Mouse (Mus musculus): ENCODE measurements around the gene Acly. TPM values are rescaled to one million over a fixed set of nuclear protein-coding genes. Genes with fewer than 3 reads are reported as not detected.

The Acly gene
- polyA plus RNA-seq, 1 experiment = 94.6 TPM

DNA sequence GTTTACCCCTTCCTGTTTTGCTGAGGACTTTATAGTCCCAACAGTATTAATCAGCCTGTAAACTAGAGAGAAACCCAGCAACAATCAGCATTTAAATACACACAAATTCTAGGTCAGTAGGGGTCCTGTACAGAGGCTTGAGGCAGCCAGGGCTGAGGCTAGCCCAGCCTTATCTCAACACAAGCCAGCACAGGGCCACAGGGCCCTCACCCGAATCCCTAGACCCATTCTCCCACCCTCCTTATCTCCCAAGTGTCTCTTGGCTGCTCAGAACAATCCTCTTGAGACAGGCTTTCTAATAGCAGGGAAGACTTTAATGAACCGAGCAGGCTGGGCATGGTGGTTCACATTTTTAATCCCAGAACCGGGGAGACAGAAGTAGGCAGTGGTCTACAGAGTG is 27.6 kb downstream of the Acly start:
- no peak for TF ChIP-seq CTCF (IDR thresholded peaks at IDR 0.05; ENCODE audit: extremely low read depth, insufficient read depth, low read length)
- H3K4me1 ChIP-seq (ENCODE audit: control insufficient read depth, insufficient read depth, low read length) = no peaks in the 10 kb centered on the region
- no peak overlapping the region for H3K27ac ChIP-seq (ENCODE audit: insufficient read depth, low read length)
- H3K4me3 ChIP-seq (ENCODE audit: insufficient read depth, low read length) = no peak overlapping the region

DNA sequence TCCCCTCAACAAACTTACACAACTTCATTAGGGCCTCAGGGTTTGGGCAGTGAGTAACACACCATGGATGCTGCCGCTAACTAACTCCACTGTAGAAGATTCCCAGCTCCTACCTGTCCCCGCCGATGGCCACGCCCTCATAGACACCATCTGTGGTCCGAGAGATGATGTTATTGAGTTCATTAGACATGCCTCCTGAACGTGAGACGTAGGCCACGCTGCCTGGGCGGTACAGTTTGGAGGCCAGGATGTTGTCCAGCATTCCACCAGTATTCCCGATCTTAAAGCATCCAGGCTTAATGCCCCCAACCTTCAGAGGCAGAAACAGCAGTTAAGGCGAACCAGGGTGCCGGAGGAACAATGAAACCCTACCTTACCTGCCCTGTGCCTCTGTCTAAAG is 34.0 kb downstream of the Acly start:
- Histone ChIP-seq H3K4me1 (ENCODE audit: control insufficient read depth, insufficient read depth, low read length) (no peaks in the 10 kb centered on the region), H3K4me3 (ENCODE audit: insufficient read depth, low read length) (no peak overlapping the region), H3K27ac (ENCODE audit: insufficient read depth, low read length) (no peak overlapping the region)
- TF ChIP-seq CTCF (IDR thresholded peaks at IDR 0.05; ENCODE audit: extremely low read depth, insufficient read depth, low read length) (no peak), POLR2A (IDR thresholded peaks at IDR 0.05; ENCODE audit: extremely low read depth, insufficient read depth, low read length) (no peak)

DNA sequence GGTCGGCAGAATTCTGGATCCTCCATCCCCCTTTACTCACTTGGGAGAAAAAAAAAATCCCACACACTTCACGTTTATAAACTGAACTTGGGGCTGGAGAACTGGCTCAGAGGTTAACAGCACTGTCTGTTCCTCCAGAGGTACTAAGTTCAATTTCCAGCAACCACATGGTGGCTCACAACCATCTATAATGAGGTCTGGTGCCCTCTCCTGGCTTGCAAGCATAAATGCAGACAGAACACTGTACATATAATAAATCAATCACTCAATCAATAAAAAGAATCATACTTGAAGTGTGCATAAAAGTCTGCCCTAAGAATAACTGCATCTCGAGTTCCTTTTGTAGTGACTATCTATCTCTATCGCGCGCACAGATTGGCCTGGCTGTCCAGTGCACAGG is 36.8 kb downstream of the Acly start:
- H3K4me3 ChIP-seq (ENCODE audit: insufficient read depth, low read length) = no peak overlapping the region
- no peaks in the 10 kb centered on the region for H3K4me1 ChIP-seq (ENCODE audit: control insufficient read depth, insufficient read depth, low read length)
- TF ChIP-seq CTCF (IDR thresholded peaks at IDR 0.05; ENCODE audit: extremely low read depth, insufficient read depth, low read length) = peak; percentile 26; the same call in 1 of the 2 replicates
- no peak for TF ChIP-seq POLR2A (IDR thresholded peaks at IDR 0.05; ENCODE audit: extremely low read depth, insufficient read depth, low read length)
- no peak overlapping the region for H3K27ac ChIP-seq (ENCODE audit: insufficient read depth, low read length)

- TF ChIP-seq POLR2A (IDR thresholded peaks at IDR 0.05; ENCODE audit: extremely low read depth, insufficient read depth, low read length) = no peak
- TF ChIP-seq CTCF (IDR thresholded peaks at IDR 0.05; ENCODE audit: extremely low read depth, insufficient read depth, low read length) = peak; percentile 37
- Histone ChIP-seq H3K4me1 (ENCODE audit: control insufficient read depth, insufficient read depth, low read length) (no peaks in the 10 kb centered on the region), H3K27ac (ENCODE audit: insufficient read depth, low read length) (no peak overlapping the region), H3K4me3 (ENCODE audit: insufficient read depth, low read length) (no peak overlapping the region)
Observed at GRCm38 (mm10) chr11:100485801-100486538, 41.8 kb downstream of the Acly start.

DNA sequence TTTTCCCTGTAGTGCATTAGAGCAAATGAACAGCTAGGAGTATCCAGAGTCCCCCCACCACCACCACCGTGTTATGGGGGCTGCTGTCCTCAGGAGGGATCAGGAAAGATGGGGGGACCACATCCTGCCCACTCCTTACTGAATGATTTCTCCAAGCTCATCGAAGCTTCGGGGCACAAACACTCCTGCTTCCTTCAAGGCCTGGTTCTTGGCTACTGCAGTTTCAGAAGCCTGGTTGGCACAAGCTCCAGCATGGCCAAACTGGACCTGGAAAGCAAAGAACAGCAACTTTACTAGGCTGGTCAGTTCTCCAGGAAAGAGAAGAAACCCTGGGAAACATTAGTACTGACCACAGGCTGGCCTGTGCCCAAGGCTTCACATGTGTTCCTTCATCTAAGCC is 43.3 kb downstream of the Acly start:
- no peak for TF ChIP-seq POLR2A (IDR thresholded peaks at IDR 0.05; ENCODE audit: extremely low read depth, insufficient read depth, low read length)
- TF ChIP-seq CTCF (IDR thresholded peaks at IDR 0.05; ENCODE audit: extremely low read depth, insufficient read depth, low read length) = no peak
- H3K4me3 ChIP-seq (ENCODE audit: insufficient read depth, low read length) = no peak overlapping the region
- H3K27ac ChIP-seq (ENCODE audit: insufficient read depth, low read length) = no peak overlapping the region
- no peaks in the 10 kb centered on the region for H3K4me1 ChIP-seq (ENCODE audit: control insufficient read depth, insufficient read depth, low read length)

DNA sequence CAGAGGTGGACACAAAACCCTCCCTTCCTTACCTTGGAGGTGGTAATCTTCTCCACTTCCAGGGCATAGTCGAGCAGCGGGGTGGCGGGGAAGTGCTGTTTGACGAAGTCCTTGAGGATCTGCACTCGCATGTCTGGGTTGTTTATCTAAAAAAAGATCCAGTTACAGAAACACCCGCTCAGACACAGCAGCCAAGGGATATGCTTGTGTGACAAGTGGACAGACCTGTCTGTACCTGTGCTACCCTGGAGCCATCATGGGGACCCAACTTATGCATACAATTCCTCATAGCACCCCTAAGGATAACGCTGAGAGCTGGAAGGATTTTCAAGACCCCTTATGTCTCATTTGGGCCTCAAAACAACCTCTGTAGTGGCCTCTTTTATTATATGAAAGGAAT is 48.6 kb downstream of the Acly start:
- no peak overlapping the region for H3K4me3 ChIP-seq (ENCODE audit: insufficient read depth, low read length)

DNA sequence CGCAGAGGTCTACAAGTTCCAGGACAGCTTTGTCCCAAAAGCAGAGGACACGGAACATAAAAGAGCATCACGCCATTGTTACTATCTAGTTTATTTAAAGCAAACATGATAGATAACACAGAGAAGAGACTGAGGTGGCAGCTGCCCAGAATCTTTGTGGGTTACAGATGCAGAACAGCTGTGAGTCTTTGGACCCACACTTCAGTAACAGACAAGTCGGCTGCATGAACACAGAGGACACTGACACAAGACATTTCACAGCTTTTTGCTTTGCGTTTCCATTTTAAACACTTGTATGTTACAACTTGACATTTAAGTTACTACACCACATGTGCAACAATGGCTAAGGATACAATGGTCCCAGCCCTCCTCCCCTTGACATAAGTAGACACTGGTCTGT is 51.5 kb downstream of the Acly start:
- no peak for TF ChIP-seq CTCF (IDR thresholded peaks at IDR 0.05; ENCODE audit: extremely low read depth, insufficient read depth, low read length)
- TF ChIP-seq POLR2A (IDR thresholded peaks at IDR 0.05; ENCODE audit: extremely low read depth, insufficient read depth, low read length) = no peak
- Histone ChIP-seq H3K4me1 (ENCODE audit: control insufficient read depth, insufficient read depth, low read length) (no peaks in the 10 kb centered on the region), H3K4me3 (ENCODE audit: insufficient read depth, low read length) (no peak overlapping the region), H3K27ac (ENCODE audit: insufficient read depth, low read length) (no peak overlapping the region)

More for the DNA sequence above, 48.6 kb downstream of the Acly start:
- Histone ChIP-seq H3K4me1 (ENCODE audit: control insufficient read depth, insufficient read depth, low read length) (no peaks in the 10 kb centered on the region), H3K27ac (ENCODE audit: insufficient read depth, low read length) (no peak overlapping the region)
- TF ChIP-seq CTCF (IDR thresholded peaks at IDR 0.05; ENCODE audit: extremely low read depth, insufficient read depth, low read length) (no peak), POLR2A (IDR thresholded peaks at IDR 0.05; ENCODE audit: extremely low read depth, insufficient read depth, low read length) (no peak)

GRCm38 (mm10) chr11:100472935-100473295 is 54.9 kb downstream of the Acly start:
- Histone ChIP-seq H3K4me1 (ENCODE audit: control insufficient read depth, insufficient read depth, low read length) (peaks cover 5% of the 10 kb centered on the region; the same call in 1 of the 2 replicates), H3K4me3 (ENCODE audit: insufficient read depth, low read length) (peak overlapping the region; percentile 96; the same call in 1 of the 2 replicates), H3K27ac (ENCODE audit: insufficient read depth, low read length) (no peak overlapping the region)
- no peak for TF ChIP-seq POLR2A (IDR thresholded peaks at IDR 0.05; ENCODE audit: extremely low read depth, insufficient read depth, low read length)
- no peak for TF ChIP-seq CTCF (IDR thresholded peaks at IDR 0.05; ENCODE audit: extremely low read depth, insufficient read depth, low read length)

DNA sequence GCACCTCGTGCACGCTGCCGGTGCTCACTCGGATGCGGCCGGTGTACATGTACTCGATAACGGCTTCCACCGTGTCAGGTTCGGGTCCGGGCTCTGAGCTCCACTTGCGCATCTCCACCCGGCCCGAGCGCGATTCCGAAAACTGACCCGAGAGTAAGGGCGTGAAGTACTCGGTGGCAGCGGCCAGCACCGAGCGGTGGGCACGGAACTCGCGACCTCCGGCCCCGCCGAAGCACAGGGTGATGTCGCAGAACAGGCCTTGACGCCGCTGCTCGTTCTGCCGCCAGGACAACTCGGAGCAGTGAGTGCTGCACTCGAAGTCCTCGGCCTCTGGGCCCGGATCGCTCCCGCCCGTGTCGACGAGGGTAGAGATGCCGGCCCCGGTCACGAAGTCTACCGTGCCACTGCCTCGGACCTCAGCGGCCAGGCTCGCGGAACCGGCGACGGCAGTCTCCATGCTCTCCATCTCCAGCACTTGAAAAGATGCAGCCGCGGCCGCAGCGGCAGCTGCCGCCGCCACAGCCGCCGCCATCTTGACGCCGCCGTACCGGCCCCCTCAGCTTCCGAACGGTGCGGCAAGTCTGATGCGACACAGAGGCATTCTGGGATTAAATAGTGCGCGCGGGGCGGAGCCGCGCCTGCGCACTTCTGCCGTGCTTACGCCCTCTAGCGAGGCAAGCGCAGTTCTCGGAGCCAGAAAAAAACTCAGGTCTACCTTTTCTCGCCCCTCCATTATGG is 55.4 kb downstream of the Acly start, which contains the start of gene Klhl11:
Klhl11 (minus strand) TSS at position 545 of the 738 bp plus-strand sequence.
- peak within 1 kb of the TSS; percentile 52 for H3K27ac ChIP-seq (ENCODE audit: insufficient read depth, low read length)
- H3K4me1 ChIP-seq (ENCODE audit: control insufficient read depth, insufficient read depth, low read length) = peaks cover 5% of the 10 kb centered on the region; the same call in 1 of the 2 replicates
- TF ChIP-seq CTCF (IDR thresholded peaks at IDR 0.05; ENCODE audit: extremely low read depth, insufficient read depth, low read length) (peak; percentile 81), POLR2A (IDR thresholded peaks at IDR 0.05; ENCODE audit: extremely low read depth, insufficient read depth, low read length) (peak; percentile 99)
- H3K4me3 ChIP-seq (ENCODE audit: insufficient read depth, low read length) = peak within 1 kb of the TSS; percentile 96
